In genomic region chr7:135139153-135139612, GRCm38 (mm10) we compare ENCODE assay signal across 9 mouse cellular contexts.
DNase-seq lines count a peak whose midpoint lies in the region; ATAC-seq lines count a peak whose summit lies in the region.
"Had no signal": no experiment of that assay in that cellular context is flagged by ENCODE, and none has a peak within 500 bp of the region (broad histone marks: within the 10 kb centered on the region; RNA-seq: fewer than 3 reads in every experiment).

No protein-coding gene starts in this region.

- peaks cover 17% of the 10 kb centered on the region for H3K4me1 ChIP-seq in hindbrain, embryonic 15.5 days (replicated peaks)
- H3K4me1 ChIP-seq in stomach, embryonic 14.5 days (ENCODE audit: control insufficient read depth, insufficient read depth, low read length), result no peaks in the 10 kb centered on the region
- H3K4me1 ChIP-seq: liver, embryonic 15.5 days had no signal

- no peaks in the 10 kb centered on the region for H3K36me3 ChIP-seq in hindbrain, embryonic 15.5 days
- H3K36me3 ChIP-seq in stomach, embryonic 14.5 days (ENCODE audit: control insufficient read depth, insufficient read depth, low read length), result peaks cover 18% of the 10 kb centered on the region

- H3K9me3 ChIP-seq in hindbrain, embryonic 15.5 days, result no peaks in the 10 kb centered on the region
- no peaks in the 10 kb centered on the region for H3K9me3 ChIP-seq in stomach, embryonic 14.5 days (ENCODE audit: control insufficient read depth, low read depth, low read length)
- H3K9me3 ChIP-seq: liver, embryonic 15.5 days had no signal

- 0 out of 2 replicates have a peak, but pooled peaks cover 5% of the 10 kb centered on the region for H3K27me3 ChIP-seq in hindbrain, embryonic 15.5 days
- H3K27me3 ChIP-seq in stomach, embryonic 14.5 days (ENCODE audit: control insufficient read depth, insufficient read depth, low read length), result no peaks in the 10 kb centered on the region
- H3K27me3 ChIP-seq: liver, embryonic 15.5 days had no signal

- WGBS in hindbrain, embryonic 15.5 days, result 13% methylated on average over 5 of the region's 5 CpGs
- WGBS in stomach, embryonic 14.5 days, result 49% methylated on average over 5 of the region's 5 CpGs

- peak; percentile 17 for DNase-seq in retina, postnatal 1 day
- no peak for DNase-seq in retina, embryonic 14.5 days (ENCODE audit: low spot score)
- peak; percentile 22 for DNase-seq in brain, embryonic 18.5 days (ENCODE audit: low read depth, low spot score)
- DNase-seq in cerebellum, adult 9-10 months, result no peak
- DNase-seq: kidney, adult 11 months had no signal

- no peak overlapping the region for H3K9ac ChIP-seq in hindbrain, embryonic 15.5 days
- H3K9ac ChIP-seq in stomach, embryonic 14.5 days (replicated peaks; ENCODE audit: low read depth, low read length), result no peak overlapping the region
- H3K9ac ChIP-seq: liver, embryonic 15.5 days had no signal

- no peak overlapping the region for H3K4me2 ChIP-seq in hindbrain, embryonic 15.5 days
- H3K4me2 ChIP-seq in stomach, embryonic 14.5 days (replicated peaks; ENCODE audit: low read depth, low read length), result no peak overlapping the region
- H3K4me2 ChIP-seq: liver, embryonic 15.5 days had no signal

- peak; percentile 51 for ATAC-seq in hindbrain, embryonic 15.5 days (ENCODE audit: low FRiP score, low read depth)
- ATAC-seq in stomach, embryonic 14.5 days (ENCODE audit: insufficient number of reproducible peaks, insufficient read depth, low FRiP score, low read depth), result peak; percentile 83
- no peak for ATAC-seq in cerebellum, adult (ENCODE audit: insufficient number of reproducible peaks, low FRiP score, low TSS enrichment)

- H3K4me3 ChIP-seq in hindbrain, embryonic 15.5 days, result no peak overlapping the region
- H3K4me3 ChIP-seq in stomach, embryonic 14.5 days (ENCODE audit: low read depth, low read length), result no peak overlapping the region
- H3K4me3 ChIP-seq: liver, embryonic 15.5 days had no signal

- peak overlapping the region; percentile 35; the same call in 1 of the 2 replicates for H3K27ac ChIP-seq in hindbrain, embryonic 15.5 days (replicated peaks)
- no peak overlapping the region for H3K27ac ChIP-seq in stomach, embryonic 14.5 days (ENCODE audit: low read length)
- H3K27ac ChIP-seq: liver, embryonic 15.5 days had no signal

Comparison
In these comparisons a context has a peak if more than half of its experiments do, and no peak if none do; other contexts are left out.
1. DNase-seq: peak in retina, postnatal 1 day (single experiment) and brain, embryonic 18.5 days (single experiment); none in retina, embryonic 14.5 days (single experiment) and cerebellum, adult 9-10 months (single experiment).